Mouse (Mus musculus) ES-E14 (cell line): ENCODE data around the gene Pogz.

Experiments
- CHD2 ChIP-seq: IDR thresholded peaks from 2 replicates; pipeline ENCODE4 v1.6.1; 2014; ENCODE audit warnings: mild to moderate bottlenecking, low read depth, low read length, inconsistent platforms
- HCFC1 ChIP-seq: IDR thresholded peaks from 2 replicates; pipeline ENCODE4 v1.6.1; 2012; ENCODE audit warnings: low read length, inconsistent platforms, borderline replicate concordance; ENCODE audit not compliant: insufficient read depth
- MAFK ChIP-seq: IDR thresholded peaks from 2 replicates; pipeline ENCODE4 v1.6.1; 2014; ENCODE audit warnings: mild to moderate bottlenecking, low read depth, low read length, inconsistent platforms; ENCODE audit not compliant: insufficient read depth
- ZC3H11A ChIP-seq: IDR thresholded peaks from 2 replicates; pipeline ENCODE4 v1.6.1; 2012; ENCODE audit warnings: low read depth, mild to moderate bottlenecking, inconsistent platforms, low read length, borderline replicate concordance
- ZNF384 ChIP-seq: IDR thresholded peaks from 2 replicates; pipeline ENCODE4 v1.6.1; 2012; ENCODE audit warnings: low read depth, low read length, inconsistent platforms

GRCm38 (mm10) chr3:94835396-94835795 is 2.0 kb upstream of the Pogz start:
- TF ChIP-seq HCFC1 = no peak
- TF ChIP-seq ZNF384 = no peak
- TF ChIP-seq MAFK = no peak
- no peak for TF ChIP-seq CHD2
- no peak for TF ChIP-seq ZC3H11A
